Mouse (Mus musculus) erythroblast, embryonic 14.5 days (primary cell): ENCODE data around the gene Usp5. TPM values are rescaled to one million over a fixed set of nuclear protein-coding genes. Genes with fewer than 3 reads are reported as not detected.
"Not testable (repeated sequence)": the region's sequence is repeated elsewhere in the genome, so short reads cannot be mapped to it uniquely, and the experiment has no call there.

Experiments used
- H3K27me3 ChIP-seq: 2 replicates; pipeline ENCODE4 v1.6.1; 2012; ENCODE audit warnings: inconsistent platforms; ENCODE audit not compliant: control insufficient read depth
- H3K36me3 ChIP-seq: 2 replicates; pipeline ENCODE4 v1.6.1; 2012; ENCODE audit warnings: mild to moderate bottlenecking, inconsistent platforms; ENCODE audit not compliant: control insufficient read depth
- H3K4me1 ChIP-seq: 2 replicates; pipeline ENCODE4 v1.6.1; 2012; ENCODE audit warnings: inconsistent platforms; ENCODE audit not compliant: control insufficient read depth
- H3K4me3 ChIP-seq: replicated peaks from 2 replicates; pipeline ENCODE3; 2012; ENCODE audit warnings: moderate library complexity, mild to moderate bottlenecking, inconsistent platforms
- H3K9me3 ChIP-seq: 2 replicates; pipeline ENCODE4 v1.6.1; 2012; ENCODE audit warnings: low read length, inconsistent platforms, mixed read lengths; ENCODE audit not compliant: control insufficient read depth
- GATA1 ChIP-seq: IDR thresholded peaks from 2 replicates; pipeline ENCODE4 v1.6.1; 2012; ENCODE audit warnings: low read length, inconsistent platforms, mixed read lengths
- TAL1 ChIP-seq: IDR thresholded peaks from 3 replicates; pipeline ENCODE4 v1.6.1; 2012; ENCODE audit warnings: low read length, inconsistent platforms, mixed read lengths
- polyA plus RNA-seq: library from polyadenylated mRNA; stranded (reverse); fragments of >175 nt; gene quantifications from 2 replicates; pipeline ENCODE4 v1.2.3, GENCODE M21; 2012

Gene Usp5
- polyA plus RNA-seq, 1 experiment = 4.6 TPM

DNA sequence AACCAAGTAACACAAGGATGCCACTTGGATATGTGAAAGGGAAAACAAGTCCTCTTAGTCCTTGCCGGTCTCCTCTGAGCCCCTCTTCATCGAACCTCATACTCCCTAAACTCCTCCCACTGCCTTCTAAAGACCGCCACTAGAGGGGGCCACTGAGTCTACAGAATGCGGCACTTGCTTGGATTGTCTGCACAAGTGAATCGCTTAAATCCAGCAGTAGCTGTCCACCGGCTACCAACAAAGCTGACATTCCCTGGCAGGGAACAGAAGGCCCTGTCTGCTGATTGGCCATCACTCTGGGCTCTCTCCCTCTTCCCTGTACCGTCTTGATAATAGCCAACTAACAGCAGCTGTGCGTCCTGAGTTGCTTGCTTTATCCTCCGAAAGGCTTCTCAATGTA lies 18.0 kb upstream of the Usp5 start:
- H3K36me3 ChIP-seq = no peaks in the 10 kb centered on the region
- TF ChIP-seq TAL1 (no peak), GATA1 (no peak)
- H3K9me3 ChIP-seq = no peaks in the 10 kb centered on the region
- peaks cover 17% of the 10 kb centered on the region for H3K27me3 ChIP-seq
- H3K4me3 ChIP-seq = no peak overlapping the region
- peaks cover 2% of the 10 kb centered on the region; the same call in 1 of the 2 replicates for H3K4me1 ChIP-seq

- Histone ChIP-seq H3K4me3 (no peak within 1 kb of the TSS), H3K36me3 (peaks cover 11% of the 10 kb centered on the region), H3K27me3 (peaks cover 12% of the 10 kb centered on the region), H3K4me1 (peaks cover 5% of the 10 kb centered on the region), H3K9me3 (no peaks in the 10 kb centered on the region)
- no peak for TF ChIP-seq TAL1
- TF ChIP-seq GATA1 = no peak
These were observed 11.2 kb upstream of the Usp5 start, which contains the start of gene Gnb3 for GRCm38 (mm10) chr6:124840241-124841167. Gnb3 (minus strand) TSS chr6:124840275.

DNA sequence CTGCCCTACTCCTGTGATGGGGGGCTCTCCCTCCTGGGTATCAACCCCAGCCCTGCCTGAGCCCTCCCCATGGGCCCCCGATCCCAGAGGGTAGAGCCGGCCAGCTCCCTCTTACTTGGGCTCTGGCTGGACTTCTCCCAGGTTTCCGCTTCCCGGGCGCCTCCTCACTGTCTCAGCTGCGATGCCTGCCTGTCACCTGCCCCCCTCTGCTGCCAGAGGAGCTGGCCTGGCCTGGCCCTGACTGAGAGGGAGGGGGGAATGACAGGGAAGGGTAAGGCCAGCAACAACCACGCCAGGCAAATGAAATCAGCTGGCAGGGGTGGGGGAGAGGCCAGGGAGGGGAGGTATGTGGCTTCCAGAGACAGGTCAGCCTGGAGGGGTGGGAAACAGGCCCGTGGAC lies 10.5 kb upstream of the Usp5 start:
- H3K4me3 ChIP-seq = no peak overlapping the region

GRCm38 (mm10) chr6:124836411-124836810 lies 7.1 kb upstream of the Usp5 start:
- TF ChIP-seq TAL1 = no peak
- no peak for TF ChIP-seq GATA1
- Histone ChIP-seq H3K36me3 (peaks cover 52% of the 10 kb centered on the region), H3K9me3 (no peaks in the 10 kb centered on the region)

More for the DNA sequence above, 10.5 kb upstream of the Usp5 start:
- TF ChIP-seq TAL1 (no peak), GATA1 (no peak)
- peaks cover 12% of the 10 kb centered on the region for H3K27me3 ChIP-seq
- no peaks in the 10 kb centered on the region for H3K9me3 ChIP-seq
- H3K4me1 ChIP-seq = peaks cover 9% of the 10 kb centered on the region
- peaks cover 18% of the 10 kb centered on the region for H3K36me3 ChIP-seq

GRCm38 (mm10) chr6:124835531-124835930 lies 6.2 kb upstream of the Usp5 start:
- H3K9me3 ChIP-seq = no peaks in the 10 kb centered on the region
- H3K36me3 ChIP-seq = peaks cover 58% of the 10 kb centered on the region
- H3K27me3 ChIP-seq = peaks cover 12% of the 10 kb centered on the region
- TF ChIP-seq GATA1 (no peak), TAL1 (no peak)
- H3K4me3 ChIP-seq = no peak overlapping the region
- peaks cover 38% of the 10 kb centered on the region for H3K4me1 ChIP-seq

More at GRCm38 (mm10) chr6:124836411-124836810, 7.1 kb upstream of the Usp5 start:
- Histone ChIP-seq H3K4me3 (no peak overlapping the region), H3K4me1 (peaks cover 32% of the 10 kb centered on the region), H3K27me3 (peaks cover 12% of the 10 kb centered on the region)

DNA sequence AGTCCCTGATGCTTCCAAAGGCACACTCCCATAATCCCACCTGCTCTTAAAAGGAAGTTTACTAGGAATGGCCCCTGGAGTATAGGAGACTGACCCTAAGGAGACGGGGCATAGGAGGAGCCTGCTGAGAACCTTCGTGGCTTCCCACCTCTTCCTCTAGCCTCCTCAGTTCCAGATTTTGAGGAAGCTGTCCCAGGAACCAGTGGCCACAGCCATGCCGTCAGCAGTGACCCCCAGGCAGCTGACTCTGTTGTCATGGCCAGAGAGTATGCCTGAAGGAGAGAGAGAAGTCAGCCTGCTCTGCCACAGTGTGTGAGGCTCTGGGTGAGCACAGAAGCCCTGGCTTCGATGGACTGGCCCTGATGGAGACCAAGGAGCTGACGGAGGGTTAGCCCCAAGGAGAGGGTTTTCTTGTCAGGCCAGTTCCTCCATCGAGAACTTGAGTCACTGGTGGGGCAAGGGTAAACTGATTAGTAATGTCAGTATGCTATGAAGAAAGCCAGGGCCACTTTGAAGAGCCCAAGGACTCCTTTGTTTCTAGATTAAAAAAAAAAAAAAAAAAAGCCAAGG lies 5.3 kb upstream of the Usp5 start:
- peaks cover 60% of the 10 kb centered on the region for H3K36me3 ChIP-seq
- H3K4me3 ChIP-seq = no peak overlapping the region
- peaks cover 36% of the 10 kb centered on the region for H3K4me1 ChIP-seq
- no peak for TF ChIP-seq GATA1
- no peak for TF ChIP-seq TAL1
- peaks cover 6% of the 10 kb centered on the region for H3K27me3 ChIP-seq
- H3K9me3 ChIP-seq = no peaks in the 10 kb centered on the region

GRCm38 (mm10) chr6:124831649-124832048 lies 2.4 kb upstream of the Usp5 start:
- Histone ChIP-seq H3K36me3 (peaks cover 69% of the 10 kb centered on the region), H3K4me1 (peaks cover 56% of the 10 kb centered on the region), H3K27me3 (no peaks in the 10 kb centered on the region), H3K9me3 (no peaks in the 10 kb centered on the region), H3K4me3 (peak overlapping the region; percentile 74)
- TF ChIP-seq GATA1 (no peak), TAL1 (no peak)

DNA sequence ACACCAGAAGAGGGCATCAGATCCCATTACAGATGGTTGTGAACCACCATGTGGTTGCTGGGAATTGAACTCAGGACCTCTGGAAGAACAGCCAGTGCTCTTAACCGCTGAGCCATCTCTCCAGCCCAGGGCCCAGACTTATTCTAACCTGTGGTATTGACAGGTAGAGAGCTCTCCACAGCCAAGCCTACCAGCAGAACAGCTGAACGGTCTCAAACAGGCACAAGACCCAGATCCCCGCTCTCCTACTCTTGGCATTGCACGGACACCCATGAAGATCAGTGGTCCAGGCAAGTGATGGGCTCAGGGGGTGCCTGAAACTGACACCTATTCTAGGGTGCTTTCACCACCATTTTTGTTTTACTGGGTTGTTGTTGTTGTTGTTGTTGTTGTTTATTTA lies 1.9 kb upstream of the Usp5 start:
- H3K36me3 ChIP-seq = peaks cover 68% of the 10 kb centered on the region

More for the DNA sequence above, 1.9 kb upstream of the Usp5 start:
- H3K9me3 ChIP-seq, H3K27me3 ChIP-seq: not testable (repeated sequence)
- Histone ChIP-seq H3K4me1 (peaks cover 56% of the 10 kb centered on the region), H3K4me3 (peak overlapping the region; percentile 74)
